Mouse (Mus musculus) intestine, embryonic 14.5 days (tissue): ENCODE measurements at regions not wholly inside any gene's neighbourhood (a gene's known extent, or its start where the extent isn't known, plus 50 kb on each side); places are given as distances from the start of the nearest gene placed in this dataset.
"Not testable (repeated sequence)": the region's sequence is repeated elsewhere in the genome, so short reads cannot be mapped to it uniquely, and the experiment has no call there.

ENCODE experiments used
- ATAC-seq: fragments of 200-750 bp; cut with Nextera tagmentation; replicated peaks from 2 replicates; pipeline ENCODE4 v1.8.0; 2017; ENCODE audit warnings: low read depth, moderate number of reproducible peaks, moderate TSS enrichment, moderate library complexity; ENCODE audit not compliant: low FRiP score, low TSS enrichment
- DNase-seq: peaks from one replicate; pipeline ENCODE4 v3.0.0-alpha.2; 2018; ENCODE audit warnings: low spot score
- H3K27ac ChIP-seq: fragments of 300-500 bp; sonication (generic); 2 replicates; pipeline ENCODE4 v1.5.1; 2014; ENCODE audit warnings: low read depth, mild to moderate bottlenecking, control low read depth
- H3K27me3 ChIP-seq: fragments of 300-500 bp; sonication (generic); replicated peaks from 2 replicates; pipeline ENCODE4 v1.6.1; 2014; ENCODE audit warnings: low read length, control low read depth; ENCODE audit not compliant: control insufficient read depth, insufficient read depth
- H3K36me3 ChIP-seq: fragments of 300-500 bp; sonication (generic); 2 replicates; pipeline ENCODE4 v1.6.1; 2014; ENCODE audit warnings: low read length, control low read depth; ENCODE audit not compliant: control insufficient read depth, insufficient read depth
- H3K4me1 ChIP-seq: fragments of 300-500 bp; sonication (generic); replicated peaks from 2 replicates; pipeline ENCODE4 v1.6.1; 2014; ENCODE audit warnings: low read length, control low read depth, mixed read lengths; ENCODE audit not compliant: control insufficient read depth, insufficient read depth
- H3K4me2 ChIP-seq: fragments of 300-500 bp; sonication (generic); 2 replicates; pipeline ENCODE4 v1.6.1; 2014; ENCODE audit warnings: low read length
- H3K4me3 ChIP-seq: fragments of 300-500 bp; sonication (generic); 2 replicates; pipeline ENCODE4 v1.5.1; 2014; ENCODE audit warnings: low read depth, low read length, control low read depth, mixed read lengths
- H3K9ac ChIP-seq: fragments of 300-500 bp; sonication (generic); 2 replicates; pipeline ENCODE4 v1.6.1; 2014; ENCODE audit warnings: mild to moderate bottlenecking, low read length
- H3K9me3 ChIP-seq: fragments of 300-500 bp; sonication (generic); 2 replicates; pipeline ENCODE4 v1.6.1; 2016; ENCODE audit warnings: low read length, control low read depth; ENCODE audit not compliant: control insufficient read depth
- WGBS: fragments of 180-500 bp; shearing (Covaris S2); extraction: QIAGEN DNeasy Blood & Tissue Kit; methylation state at CpG from one replicate; pipeline ENCODE4 v1.1.7; 2014; 5-methylcytosine and 5-hydroxymethylcytosine counted together

- Histone ChIP-seq H3K4me2 (no peak overlapping the region), H3K9me3 (no peaks in the 10 kb centered on the region), H3K27ac (no peak overlapping the region), H3K27me3 (no peaks in the 10 kb centered on the region), H3K4me1 (no peaks in the 10 kb centered on the region), H3K36me3 (no peaks in the 10 kb centered on the region), H3K9ac (no peak overlapping the region), H3K4me3 (no peak overlapping the region)
- no peak for ATAC-seq
- no peak for DNase-seq
- 82% methylated on average over 2 of the region's 2 CpGs for WGBS
Observed at GRCm38 (mm10) chr2:108045997-108046396, 755.6 kb downstream of the Kcna4 start.

GRCm38 (mm10) chr2:108062751-108063150, 772.3 kb downstream of the Kcna4 start:
- H3K4me1 ChIP-seq, H3K27me3 ChIP-seq, H3K4me2 ChIP-seq, H3K4me3 ChIP-seq, ATAC-seq, H3K9me3 ChIP-seq, H3K36me3 ChIP-seq, DNase-seq, H3K9ac ChIP-seq, H3K27ac ChIP-seq: not testable (repeated sequence)
- WGBS: 86% methylated on average over 2 of the region's 2 CpGs

- DNase-seq (no peak), ATAC-seq (no peak)
- no peaks in the 10 kb centered on the region for H3K27me3 ChIP-seq
- H3K4me1 ChIP-seq: no peaks in the 10 kb centered on the region
- H3K36me3 ChIP-seq: no peaks in the 10 kb centered on the region
- H3K4me2 ChIP-seq: no peak overlapping the region
- no peaks in the 10 kb centered on the region for H3K9me3 ChIP-seq
- WGBS: 78% methylated on average over 3 of the region's 3 CpGs
- H3K4me3 ChIP-seq: no peak overlapping the region
- H3K9ac ChIP-seq: no peak overlapping the region
- no peak overlapping the region for H3K27ac ChIP-seq
Observed at GRCm38 (mm10) chr2:108083911-108084310, 793.5 kb downstream of the Kcna4 start.

GRCm38 (mm10) chr2:108090266-108090665, 799.8 kb downstream of the Kcna4 start:
- ATAC-seq: no peak
- no peak overlapping the region for H3K4me3 ChIP-seq
- no peaks in the 10 kb centered on the region for H3K36me3 ChIP-seq
- DNase-seq: no peak
- H3K27me3 ChIP-seq: no peaks in the 10 kb centered on the region
- H3K4me1 ChIP-seq: no peaks in the 10 kb centered on the region
- no peak overlapping the region for H3K9ac ChIP-seq
- WGBS: 85% methylated on average over 4 of the region's 4 CpGs
- no peak overlapping the region for H3K4me2 ChIP-seq
- no peaks in the 10 kb centered on the region for H3K9me3 ChIP-seq
- no peak overlapping the region for H3K27ac ChIP-seq

- no peak overlapping the region for H3K4me2 ChIP-seq
- H3K4me1 ChIP-seq: no peaks in the 10 kb centered on the region
- H3K27me3 ChIP-seq: no peaks in the 10 kb centered on the region
- WGBS: 88% methylated on average over 4 of the region's 4 CpGs
- no peak overlapping the region for H3K27ac ChIP-seq
- no peak for ATAC-seq
- H3K9ac ChIP-seq: no peak overlapping the region
- H3K36me3 ChIP-seq: no peaks in the 10 kb centered on the region
- H3K4me3 ChIP-seq: no peak overlapping the region
- DNase-seq: no peak
- H3K9me3 ChIP-seq: no peaks in the 10 kb centered on the region
Observed at GRCm38 (mm10) chr2:108097026-108097425, 806.6 kb downstream of the Kcna4 start.

GRCm38 (mm10) chr2:108110140-108110539, 819.7 kb downstream of the Kcna4 start:
- Histone ChIP-seq H3K4me1 (no peaks in the 10 kb centered on the region), H3K4me2 (no peak overlapping the region), H3K9me3 (no peaks in the 10 kb centered on the region), H3K4me3 (no peak overlapping the region), H3K36me3 (no peaks in the 10 kb centered on the region), H3K27ac (no peak overlapping the region), H3K27me3 (no peaks in the 10 kb centered on the region), H3K9ac (no peak overlapping the region)
- DNase-seq (no peak), ATAC-seq (no peak)

GRCm38 (mm10) chr2:108145694-108146093, 855.3 kb downstream of the Kcna4 start:
- Histone ChIP-seq H3K9me3 (no peaks in the 10 kb centered on the region), H3K36me3 (no peaks in the 10 kb centered on the region), H3K4me1 (no peaks in the 10 kb centered on the region), H3K4me2 (no peak overlapping the region), H3K27ac (no peak overlapping the region), H3K27me3 (no peaks in the 10 kb centered on the region), H3K4me3 (no peak overlapping the region), H3K9ac (no peak overlapping the region)
- ATAC-seq (no peak), DNase-seq (no peak)
- WGBS: 62% methylated on average over 2 of the region's 2 CpGs

- no peak for DNase-seq
- Histone ChIP-seq H3K9ac (no peak overlapping the region), H3K27ac (no peak overlapping the region), H3K36me3 (no peaks in the 10 kb centered on the region), H3K9me3 (no peaks in the 10 kb centered on the region), H3K27me3 (no peaks in the 10 kb centered on the region), H3K4me1 (no peaks in the 10 kb centered on the region), H3K4me2 (no peak overlapping the region), H3K4me3 (no peak overlapping the region)
- 45% methylated on average over 4 of the region's 4 CpGs for WGBS
- no peak; the same call in 1 of the 2 replicates for ATAC-seq
Observed at GRCm38 (mm10) chr2:108148221-108148620, 857.8 kb downstream of the Kcna4 start.

GRCm38 (mm10) chr2:108156189-108156588, 865.8 kb downstream of the Kcna4 start:
- no peaks in the 10 kb centered on the region for H3K4me1 ChIP-seq
- H3K4me3 ChIP-seq: no peak overlapping the region
- no peak overlapping the region for H3K9ac ChIP-seq
- H3K9me3 ChIP-seq: no peaks in the 10 kb centered on the region
- no peak overlapping the region for H3K27ac ChIP-seq
- H3K4me2 ChIP-seq: no peak overlapping the region
- DNase-seq (no peak), ATAC-seq (no peak)
- no peaks in the 10 kb centered on the region for H3K36me3 ChIP-seq
- H3K27me3 ChIP-seq: no peaks in the 10 kb centered on the region
